Mouse (Mus musculus): ENCODE results near the gene Hoxd8. TPM values are rescaled to one million over a fixed set of nuclear protein-coding genes. Genes with fewer than 3 reads are reported as not detected.

The Hoxd8 gene
- polyA plus RNA-seq, 1 experiment from 2014 or later: 0.61 TPM

GRCm38 (mm10) chr2:74683471-74683951 lies 20.9 kb upstream of the Hoxd8 start:
- 2% methylated on average over 18 of the region's 18 CpGs for WGBS
- Histone ChIP-seq H3K4me1 (ENCODE audit: control insufficient read depth in 2 of 2, insufficient read depth in 2 of 2, low read length in 2 of 2) (peaks cover 0 to 14% of the 10 kb centered on the region in 2 experiments; a peak in 1 of 4 replicates), H3K36me3 (ENCODE audit: control insufficient read depth, insufficient read depth, low read length) (no peaks in the 10 kb centered on the region), H3K4me3 (ENCODE audit: control insufficient read depth in 1 of 2, insufficient read depth in 1 of 2, low read depth in 1 of 2, low read length in 2 of 2) (no peak overlapping the region), H3K9ac (ENCODE audit: low read length) (no peak overlapping the region), H3K27ac (replicated peaks in 1 of 2; ENCODE audit: control insufficient read depth in 1 of 2, insufficient read depth in 1 of 2, low read depth in 2 of 2, low read length in 2 of 2) (no peak overlapping the region), H3K27me3 (ENCODE audit: control insufficient read depth, insufficient read depth, low read length) (peaks cover 99% of the 10 kb centered on the region), H3K4me2 (ENCODE audit: low read length) (no peak overlapping the region), H3K9me3 (ENCODE audit: control insufficient read depth, low read length) (no peaks in the 10 kb centered on the region)
- ATAC-seq (ENCODE audit: insufficient number of reproducible peaks, insufficient read depth, low FRiP score, low read depth): no peak

GRCm38 (mm10) chr2:74684106-74684505 lies 20.3 kb upstream of the Hoxd8 start:
- Histone ChIP-seq H3K9ac (ENCODE audit: low read length) (no peak overlapping the region), H3K4me1 (ENCODE audit: control insufficient read depth in 2 of 2, insufficient read depth in 2 of 2, low read length in 2 of 2) (peaks cover 0 to 14% of the 10 kb centered on the region in 2 experiments; a peak in 1 of 4 replicates), H3K27ac (replicated peaks in 1 of 2; ENCODE audit: control insufficient read depth in 1 of 2, insufficient read depth in 1 of 2, low read depth in 2 of 2, low read length in 2 of 2) (no peak overlapping the region), H3K4me3 (ENCODE audit: control insufficient read depth in 1 of 2, insufficient read depth in 1 of 2, low read depth in 1 of 2, low read length in 2 of 2) (no peak overlapping the region), H3K27me3 (ENCODE audit: control insufficient read depth, insufficient read depth, low read length) (peaks cover 99% of the 10 kb centered on the region), H3K9me3 (ENCODE audit: control insufficient read depth, low read length) (no peaks in the 10 kb centered on the region), H3K36me3 (ENCODE audit: control insufficient read depth, insufficient read depth, low read length) (no peaks in the 10 kb centered on the region), H3K4me2 (ENCODE audit: low read length) (no peak overlapping the region)
- WGBS: 3% methylated on average over 12 of the region's 12 CpGs
- no peak for ATAC-seq (ENCODE audit: insufficient number of reproducible peaks, insufficient read depth, low FRiP score, low read depth)

- Histone ChIP-seq H3K36me3 (ENCODE audit: control insufficient read depth, insufficient read depth, low read length) (no peaks in the 10 kb centered on the region), H3K27ac (replicated peaks in 1 of 2; ENCODE audit: control insufficient read depth in 1 of 2, insufficient read depth in 1 of 2, low read depth in 2 of 2, low read length in 2 of 2) (no peak overlapping the region), H3K9ac (ENCODE audit: low read length) (no peak overlapping the region), H3K9me3 (ENCODE audit: control insufficient read depth, low read length) (no peaks in the 10 kb centered on the region), H3K4me3 (ENCODE audit: control insufficient read depth in 1 of 2, insufficient read depth in 1 of 2, low read depth in 1 of 2, low read length in 2 of 2) (no peak overlapping the region), H3K4me1 (ENCODE audit: control insufficient read depth in 2 of 2, insufficient read depth in 2 of 2, low read length in 2 of 2) (peaks cover 0 to 9% of the 10 kb centered on the region in 2 experiments; a peak in 1 of 4 replicates), H3K4me2 (ENCODE audit: low read length) (no peak overlapping the region), H3K27me3 (ENCODE audit: control insufficient read depth, insufficient read depth, low read length) (peaks cover 99% of the 10 kb centered on the region)
- ATAC-seq (ENCODE audit: insufficient number of reproducible peaks, insufficient read depth, low FRiP score, low read depth): no peak
- 14% methylated on average over 4 of the region's 4 CpGs for WGBS
Observed at GRCm38 (mm10) chr2:74685059-74685603, 19.3 kb upstream of the Hoxd8 start.

GRCm38 (mm10) chr2:74686301-74686987 lies 18.0 kb upstream of the Hoxd8 start:
- no peaks in the 10 kb centered on the region for H3K9me3 ChIP-seq (ENCODE audit: control insufficient read depth, low read length)
- H3K27me3 ChIP-seq (ENCODE audit: control insufficient read depth, insufficient read depth, low read length): peaks cover 98% of the 10 kb centered on the region
- peaks cover 0 to 9% of the 10 kb centered on the region in 2 experiments; a peak in 2 of 4 replicates for H3K4me1 ChIP-seq (ENCODE audit: control insufficient read depth in 2 of 2, insufficient read depth in 2 of 2, low read length in 2 of 2)
- no peak overlapping the region for H3K27ac ChIP-seq (replicated peaks in 1 of 2; ENCODE audit: control insufficient read depth in 1 of 2, insufficient read depth in 1 of 2, low read depth in 2 of 2, low read length in 2 of 2)
- H3K36me3 ChIP-seq (ENCODE audit: control insufficient read depth, insufficient read depth, low read length): no peaks in the 10 kb centered on the region
- H3K9ac ChIP-seq (ENCODE audit: low read length): no peak overlapping the region
- H3K4me3 ChIP-seq (ENCODE audit: control insufficient read depth in 1 of 2, insufficient read depth in 1 of 2, low read depth in 1 of 2, low read length in 2 of 2): no peak overlapping the region
- H3K4me2 ChIP-seq (ENCODE audit: low read length): no peak overlapping the region
- ATAC-seq (ENCODE audit: insufficient number of reproducible peaks, insufficient read depth, low FRiP score, low read depth): no peak
- 5% methylated on average over 17 of the region's 17 CpGs for WGBS

GRCm38 (mm10) chr2:74686988-74687697 lies 17.3 kb upstream of the Hoxd8 start:
- no peak for ATAC-seq (ENCODE audit: insufficient number of reproducible peaks, insufficient read depth, low FRiP score, low read depth)
- Histone ChIP-seq H3K4me2 (ENCODE audit: low read length) (no peak overlapping the region), H3K36me3 (ENCODE audit: control insufficient read depth, insufficient read depth, low read length) (no peaks in the 10 kb centered on the region), H3K27me3 (ENCODE audit: control insufficient read depth, insufficient read depth, low read length) (peaks cover 98% of the 10 kb centered on the region), H3K4me3 (ENCODE audit: control insufficient read depth in 1 of 2, insufficient read depth in 1 of 2, low read depth in 1 of 2, low read length in 2 of 2) (no peak overlapping the region), H3K4me1 (ENCODE audit: control insufficient read depth in 2 of 2, insufficient read depth in 2 of 2, low read length in 2 of 2) (peaks cover 0 to 3% of the 10 kb centered on the region in 2 experiments; a peak in 2 of 4 replicates), H3K9me3 (ENCODE audit: control insufficient read depth, low read length) (no peaks in the 10 kb centered on the region), H3K9ac (ENCODE audit: low read length) (no peak overlapping the region), H3K27ac (replicated peaks in 1 of 2; ENCODE audit: control insufficient read depth in 1 of 2, insufficient read depth in 1 of 2, low read depth in 2 of 2, low read length in 2 of 2) (no peak overlapping the region)
- WGBS: 1% methylated on average over 27 of the region's 27 CpGs

- Histone ChIP-seq H3K27me3 (ENCODE audit: control insufficient read depth, insufficient read depth, low read length) (peaks cover 98% of the 10 kb centered on the region), H3K4me3 (ENCODE audit: control insufficient read depth in 1 of 2, insufficient read depth in 1 of 2, low read depth in 1 of 2, low read length in 2 of 2) (no peak overlapping the region), H3K36me3 (ENCODE audit: control insufficient read depth, insufficient read depth, low read length) (no peaks in the 10 kb centered on the region), H3K9ac (ENCODE audit: low read length) (no peak overlapping the region), H3K4me2 (ENCODE audit: low read length) (no peak overlapping the region), H3K27ac (replicated peaks in 1 of 2; ENCODE audit: control insufficient read depth in 1 of 2, insufficient read depth in 1 of 2, low read depth in 2 of 2, low read length in 2 of 2) (no peak overlapping the region), H3K4me1 (ENCODE audit: control insufficient read depth in 2 of 2, insufficient read depth in 2 of 2, low read length in 2 of 2) (no peaks in the 10 kb centered on the region; a peak in 2 of 4 replicates), H3K9me3 (ENCODE audit: control insufficient read depth, low read length) (no peaks in the 10 kb centered on the region)
- no peak for ATAC-seq (ENCODE audit: insufficient number of reproducible peaks, insufficient read depth, low FRiP score, low read depth)
- 2% methylated on average over 31 of the region's 31 CpGs for WGBS
Observed at GRCm38 (mm10) chr2:74687698-74688555, 16.5 kb upstream of the Hoxd8 start.
